Mouse (Mus musculus): ENCODE measurements around the gene Kif1b.
A peak's percentile ranks its signal among the peaks of the same experiment; 100 is the strongest.

Kif1b gene

DNA sequence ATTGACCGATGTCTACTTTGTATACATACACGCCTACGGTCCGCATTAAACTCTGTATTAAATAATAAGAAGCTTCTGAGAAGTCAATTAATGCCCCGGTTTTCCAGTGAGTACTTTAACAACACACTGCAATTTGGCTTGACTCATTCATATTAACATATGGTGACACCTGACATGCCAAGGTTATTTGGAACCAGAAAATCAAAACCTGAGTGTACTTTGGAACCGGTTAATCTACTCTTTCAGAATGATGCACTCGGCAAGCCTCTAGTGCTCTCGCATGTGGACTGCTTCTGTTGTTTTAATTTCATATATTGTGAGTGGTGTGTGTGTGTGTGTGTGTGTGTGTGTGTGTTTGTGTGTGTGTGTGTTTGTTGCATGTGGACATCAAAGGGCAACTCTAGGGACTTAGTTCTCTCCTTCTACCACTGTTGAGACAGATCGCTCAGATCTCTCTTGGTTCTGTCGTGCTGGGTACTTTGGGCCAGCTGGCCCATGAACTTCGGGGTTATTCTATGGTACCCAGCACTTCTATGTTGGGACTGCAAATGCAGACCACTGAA, 6.9 kb upstream of the Kif1b start:
- no peak for DNase-seq (ENCODE audit: low spot score)

DNA sequence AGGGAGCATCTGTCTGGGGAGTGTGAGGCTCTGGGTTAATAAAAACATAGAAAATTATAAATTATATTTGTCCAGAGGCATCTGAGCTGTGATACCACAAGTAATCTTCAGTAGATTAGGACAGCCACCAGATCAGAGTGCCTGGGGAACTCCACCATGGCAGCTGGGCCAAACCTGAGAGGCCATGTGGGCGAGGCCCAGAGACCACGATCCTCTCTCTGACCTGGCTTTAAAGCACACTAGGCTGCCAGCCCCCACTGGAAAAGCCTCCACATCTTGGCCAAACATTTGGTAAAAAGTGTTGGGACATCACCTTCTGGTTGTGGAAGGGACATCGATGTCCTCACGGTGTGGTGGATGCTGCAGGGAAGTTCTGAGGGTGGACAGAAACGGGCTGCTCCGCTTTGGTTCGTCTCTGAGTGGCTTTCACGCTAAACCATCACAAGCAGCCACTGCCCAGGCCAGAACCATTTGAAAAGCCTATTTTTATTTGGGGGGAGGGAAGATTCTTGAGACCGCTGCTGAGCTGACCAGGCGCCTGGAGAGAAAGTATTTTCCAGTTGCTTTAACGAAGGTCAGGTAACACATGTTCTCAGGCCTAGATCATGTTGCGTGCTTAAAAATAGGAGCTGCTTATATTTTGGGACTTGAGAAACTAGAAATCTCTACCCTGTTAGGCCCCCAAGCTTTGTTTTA, 6.2 kb upstream of the Kif1b start:
- no peak for DNase-seq (ENCODE audit: low spot score)

- DNase-seq (ENCODE audit: low spot score) = no peak
Measured at GRCm38 (mm10) chr4:149311996-149312395, 4.5 kb upstream of the Kif1b start.

DNA sequence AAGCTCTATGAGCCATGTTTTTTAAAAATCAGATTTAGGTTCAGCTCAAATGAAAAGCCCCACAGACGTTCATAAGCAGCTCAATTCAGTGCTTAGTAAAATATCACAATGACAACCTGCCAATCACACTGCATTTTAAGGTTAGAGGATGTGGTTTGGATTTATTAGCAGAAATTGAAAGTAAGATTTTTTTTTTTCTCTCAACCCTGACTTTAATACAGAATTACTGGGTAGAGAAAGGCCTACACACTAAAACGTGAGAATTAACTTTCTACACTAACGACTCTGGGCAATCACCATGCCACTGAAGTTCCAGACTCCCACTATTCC, 963 bp upstream of the Kif1b start:
- DNase-seq (ENCODE audit: low spot score) = no peak

DNA sequence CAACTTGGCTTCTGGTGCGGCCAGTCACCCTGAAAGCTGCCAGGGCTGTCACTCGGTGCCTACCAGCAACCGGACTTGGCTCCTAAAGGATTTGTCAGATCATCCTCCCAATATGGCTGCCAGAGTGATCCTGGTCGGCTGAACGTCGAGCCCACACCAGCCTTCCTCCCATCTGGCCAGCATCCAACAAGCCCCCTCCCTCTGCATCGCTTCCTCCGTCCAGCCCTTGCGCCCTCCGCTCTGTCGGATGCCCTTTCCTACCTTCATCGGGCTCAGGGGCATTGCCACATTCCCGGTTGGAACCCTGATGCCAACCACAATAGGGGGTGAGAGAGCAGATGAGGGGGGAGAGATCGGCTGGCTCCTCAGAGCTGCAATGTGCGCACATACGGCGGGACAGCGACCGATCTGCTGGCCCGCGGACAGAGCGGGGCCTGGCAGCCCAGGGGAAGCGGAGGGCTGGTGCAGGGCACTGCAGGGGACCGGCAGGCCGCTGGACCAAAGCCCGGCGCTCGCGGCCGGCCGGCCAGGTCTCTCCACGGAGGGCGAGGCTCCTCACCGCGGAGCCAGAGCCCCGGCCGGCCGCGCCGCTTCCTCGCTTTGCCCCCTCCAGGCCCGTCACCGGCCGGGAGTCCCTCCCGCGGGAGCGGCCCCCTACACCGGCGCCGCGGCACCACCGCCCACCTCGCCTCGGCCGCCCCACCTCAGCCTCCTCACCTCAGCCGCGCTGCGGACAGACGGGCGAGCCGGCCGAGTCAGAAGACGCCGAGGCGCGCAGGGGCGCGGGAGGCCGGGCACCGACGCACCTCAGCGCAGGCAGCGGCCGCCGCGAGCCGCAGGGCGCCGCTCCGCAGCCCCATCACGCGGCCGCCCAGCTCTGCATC, 539 bp downstream of the Kif1b start:
- peak; percentile 76 for DNase-seq (ENCODE audit: low spot score)

GRCm38 (mm10) chr4:149305761-149306711, 1.5 kb downstream of the Kif1b start:
- DNase-seq (ENCODE audit: low spot score) = peak; percentile 21

GRCm38 (mm10) chr4:149304466-149304865, 3.0 kb downstream of the Kif1b start:
- no peak for DNase-seq (ENCODE audit: low spot score)

DNA sequence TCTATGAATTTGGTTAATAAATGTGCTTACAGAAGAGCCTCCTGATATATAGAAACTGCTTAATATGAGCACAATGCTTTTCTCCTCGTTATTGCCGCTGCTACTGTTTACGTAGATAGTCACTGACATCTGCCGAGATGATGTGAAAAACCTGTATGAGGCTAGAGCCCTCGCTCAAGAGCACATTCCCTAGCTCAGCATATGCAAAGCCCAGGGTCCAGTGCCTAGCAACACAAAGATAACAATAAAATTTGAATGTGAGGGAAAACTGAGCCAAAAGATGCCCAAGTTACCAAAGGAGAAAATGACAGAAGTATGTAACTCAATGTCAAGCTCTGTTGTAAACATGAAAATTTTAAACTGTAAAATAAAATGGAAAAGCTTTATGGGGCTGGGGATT, 4.0 kb downstream of the Kif1b start:
- DNase-seq (ENCODE audit: low spot score) = no peak

DNA sequence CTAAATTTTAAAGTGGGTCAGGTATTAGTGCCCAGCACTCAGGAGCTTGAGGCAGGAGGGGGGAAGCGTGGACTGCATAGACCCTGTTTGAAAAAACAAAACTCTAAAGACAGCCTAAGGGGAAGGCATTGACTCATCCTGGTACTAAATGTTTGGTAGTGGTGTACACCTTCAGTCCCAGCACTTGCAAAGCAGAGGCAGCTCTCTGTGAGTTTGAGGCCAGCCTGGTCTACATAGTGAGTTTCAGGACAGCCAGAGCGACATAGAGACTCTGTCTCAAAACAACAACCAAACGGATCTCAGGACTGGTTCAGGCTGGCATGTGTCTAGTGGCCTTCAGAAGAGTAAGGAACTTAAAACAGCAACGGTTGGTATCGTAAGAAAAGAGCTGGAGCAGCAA, 4.7 kb downstream of the Kif1b start:
- no peak for DNase-seq (ENCODE audit: low spot score)

- DNase-seq (ENCODE audit: low spot score) = no peak
Measured at GRCm38 (mm10) chr4:149302136-149302535, 5.4 kb downstream of the Kif1b start.

- DNase-seq (ENCODE audit: low spot score) = no peak
Measured at GRCm38 (mm10) chr4:149296501-149296900, 11.0 kb downstream of the Kif1b start.

- DNase-seq (ENCODE audit: low spot score) = no peak
Measured at GRCm38 (mm10) chr4:149292984-149293383, 14.5 kb downstream of the Kif1b start.

DNA sequence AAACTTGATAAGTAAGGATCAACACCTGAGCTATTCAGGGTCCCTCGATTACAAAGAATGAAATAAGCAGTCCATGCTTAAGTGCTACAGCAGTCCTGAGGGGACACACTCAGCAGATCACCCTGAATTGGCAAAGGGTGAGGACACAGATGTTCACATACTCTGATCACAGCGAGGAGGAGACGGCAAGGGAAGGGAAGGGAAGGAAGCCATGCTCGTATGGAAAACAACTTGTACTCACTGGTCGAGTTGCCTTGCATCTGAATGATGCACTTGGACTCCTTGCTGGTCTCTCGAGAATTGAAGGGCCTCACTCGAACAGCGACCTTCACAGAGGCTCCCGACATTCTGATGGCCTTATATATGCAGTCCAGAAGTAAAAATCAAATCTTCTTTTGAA, 16.4 kb downstream of the Kif1b start:
- DNase-seq (ENCODE audit: low spot score) = no peak

GRCm38 (mm10) chr4:149290157-149290750, 17.2 kb downstream of the Kif1b start:
- DNase-seq (ENCODE audit: low spot score) = no peak

DNA sequence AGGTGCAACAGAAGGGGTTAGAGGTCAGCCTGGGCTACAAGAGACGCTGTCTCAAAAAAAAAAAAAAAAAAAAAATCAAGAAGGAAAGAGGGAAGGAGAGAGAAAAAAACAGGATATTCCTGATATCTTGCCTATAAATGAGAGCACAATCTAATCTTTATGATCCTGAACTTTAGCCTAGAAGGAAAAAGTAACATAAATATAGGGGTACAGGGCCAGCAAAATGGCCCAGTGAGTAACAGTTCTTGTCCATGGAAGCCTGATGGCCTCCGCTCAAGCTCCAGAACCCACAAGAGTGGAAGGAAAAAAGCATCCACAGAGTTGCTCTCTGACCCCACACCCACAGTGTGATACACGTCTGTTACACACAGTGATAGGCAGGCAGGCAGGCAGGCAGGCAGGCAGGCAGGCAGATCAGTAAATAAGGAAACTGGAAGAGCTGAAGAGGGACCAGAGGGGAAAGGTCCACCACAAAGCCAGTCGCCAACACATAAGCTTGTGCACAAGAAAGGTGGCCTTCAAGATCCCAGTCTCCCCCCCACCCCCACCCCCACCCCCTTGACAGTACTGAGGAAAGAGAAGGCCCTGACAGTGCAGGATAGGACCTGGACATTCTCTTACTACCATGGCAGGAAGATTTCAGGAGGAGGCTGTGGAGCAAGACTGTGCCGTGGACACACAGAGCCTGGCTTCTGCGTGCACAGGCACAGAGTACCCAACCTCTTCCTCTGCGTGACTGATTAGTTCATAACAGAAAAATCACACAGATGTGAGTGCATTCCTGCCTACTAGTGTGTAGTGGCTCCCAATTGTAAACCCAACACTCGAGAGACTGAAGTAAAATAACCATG, 21.0 kb downstream of the Kif1b start:
- DNase-seq (ENCODE audit: low spot score) = no peak

- no peak for DNase-seq (ENCODE audit: low spot score)
Measured at GRCm38 (mm10) chr4:149285691-149286090, 21.8 kb downstream of the Kif1b start.

- no peak for DNase-seq (ENCODE audit: low spot score)
Measured at GRCm38 (mm10) chr4:149283018-149283417, 24.5 kb downstream of the Kif1b start.

DNA sequence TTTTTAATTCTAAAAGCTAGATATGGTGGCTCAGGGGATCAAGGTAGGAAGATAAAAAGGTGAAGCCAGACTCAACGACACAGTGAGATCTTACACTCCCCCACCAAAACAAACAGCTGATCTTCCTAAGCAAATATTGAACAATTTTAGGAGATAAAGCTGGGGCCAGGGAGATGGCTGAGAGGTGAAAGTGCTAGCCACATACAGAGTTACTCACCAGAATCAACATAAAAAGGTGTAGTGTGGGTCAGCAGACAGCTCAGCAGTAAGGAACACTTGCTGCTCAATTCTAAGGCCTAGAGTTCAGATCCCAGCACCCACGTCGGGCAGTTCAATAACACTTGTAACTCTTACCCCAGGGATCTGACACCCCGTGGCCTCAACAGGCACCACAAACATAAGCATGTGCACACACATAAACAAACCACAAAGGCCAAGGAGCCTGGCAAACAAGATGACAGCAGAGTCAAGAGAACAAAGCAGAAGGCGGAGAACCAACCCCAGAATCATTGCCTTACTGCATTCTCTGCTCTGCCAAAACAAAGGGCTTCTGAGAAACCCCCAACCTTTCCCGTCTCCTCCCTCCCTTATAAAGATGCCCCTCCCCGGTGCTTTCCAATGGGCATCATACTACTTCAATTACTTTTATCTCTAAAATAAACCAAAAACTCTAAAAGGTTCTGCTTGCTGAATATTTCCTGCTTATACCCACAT, 25.3 kb downstream of the Kif1b start:
- DNase-seq (ENCODE audit: low spot score) = no peak

DNA sequence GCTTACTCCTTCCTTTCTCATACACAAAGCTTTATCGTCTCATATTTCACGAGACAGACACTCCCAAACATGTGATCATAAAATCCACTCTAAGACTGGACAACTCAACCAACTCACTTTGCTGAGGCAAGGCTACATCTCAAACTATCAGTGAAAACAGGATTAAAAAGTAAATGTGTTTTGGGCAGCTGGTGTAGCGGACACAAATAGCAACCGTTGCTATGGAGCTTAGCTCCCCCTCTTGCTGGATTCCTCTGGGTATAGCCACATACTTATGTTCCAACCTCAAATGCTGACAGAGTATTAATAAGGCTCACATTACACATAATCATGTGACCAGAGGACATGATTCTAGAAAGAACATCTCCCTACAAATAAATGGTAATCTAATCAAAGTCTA, 29.9 kb downstream of the Kif1b start:
- peak; percentile 33 for DNase-seq (ENCODE audit: low spot score)

DNA sequence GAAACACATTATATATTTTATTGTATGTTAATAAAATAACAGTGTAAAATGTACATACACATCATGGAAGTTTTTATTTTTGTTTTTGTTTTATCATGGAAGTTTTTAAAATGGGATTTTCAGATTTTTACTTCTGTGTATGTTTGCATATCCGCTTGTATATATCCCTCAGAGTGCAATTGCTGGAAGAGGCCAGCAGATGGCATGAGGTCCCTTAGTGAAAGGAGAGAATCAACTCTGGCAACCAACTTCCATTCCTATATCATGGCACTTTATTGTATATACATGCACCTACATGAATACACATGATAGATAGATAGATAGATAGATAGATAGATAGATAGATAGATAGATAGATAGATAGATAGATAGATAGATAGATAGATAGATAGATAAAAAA, 34.4 kb downstream of the Kif1b start:
- no peak for DNase-seq (ENCODE audit: low spot score)
